Mouse (Mus musculus) kidney, adult 2 months (tissue): ENCODE results near the gene Lrrc74b.

Source experiments
- CTCF ChIP-seq: fragments of 200-500 bp; conservative IDR thresholded peaks from 2 replicates; pipeline ENCODE4 v1.5.1; 2011; ENCODE audit warnings: low read depth, mild to moderate bottlenecking, control low read depth, low read length, moderate library complexity, mixed read lengths; ENCODE audit not compliant: insufficient read depth, insufficient read length
- POLR2A ChIP-seq: fragments of 200-500 bp; IDR thresholded peaks from one replicate; pipeline ENCODE4 v1.6.1; 2011; ENCODE audit warnings: low read depth, low read length, control low read depth

- TF ChIP-seq POLR2A: no peak
- no peak for TF ChIP-seq CTCF
These were observed 42.1 kb downstream of the Lrrc74b start for GRCm38 (mm10) chr16:17518910-17519309.
